Mouse (Mus musculus): ENCODE data around the gene Lce1d. TPM values are rescaled to one million over a fixed set of nuclear protein-coding genes. Genes with fewer than 3 reads are reported as not detected.
"Not testable (repeated sequence)": the region's sequence is repeated elsewhere in the genome, so short reads cannot be mapped to it uniquely, and the experiment has no call there.

Lce1d gene
- total RNA-seq (2021), result not detected
- long read RNA-seq, experiment 1, result 0 reads
- long read RNA-seq, experiment 2, result 0 reads

- DNase-seq, result no peak
- intact Hi-C loops (cut with DNase I), result no loop called here
Observed at GRCm38 (mm10) chr3:92687110-92687509, at the start of gene Lce1d. Lce1d (minus strand) TSS chr3:92687210.

- intact Hi-C loops (cut with DNase I), result no loop called here
- no peak for DNase-seq
Observed at GRCm38 (mm10) chr3:92722631-92723030, 35.6 kb upstream of the Lce1d start.

- intact Hi-C loops (cut with DNase I), result no loop called here
- no peak for DNase-seq
Observed at GRCm38 (mm10) chr3:92720250-92720649, 33.2 kb upstream of the Lce1d start, which contains the start of gene Lce1f. Lce1f (minus strand) TSS chr3:92720350.

GRCm38 (mm10) chr3:92715122-92715521 lies 28.1 kb upstream of the Lce1d start:
- intact Hi-C loops (cut with DNase I), result no loop called here
- DNase-seq, result no peak

GRCm38 (mm10) chr3:92708974-92709373 lies 22.0 kb upstream of the Lce1d start, which contains the start of gene Lce1e:
Lce1e (minus strand) TSS chr3:92709074.
- intact Hi-C loops (cut with DNase I), result no loop called here
- no peak for DNase-seq

GRCm38 (mm10) chr3:92694613-92695012 lies 7.6 kb upstream of the Lce1d start:
- intact Hi-C loops (cut with DNase I), result no loop called here
- DNase-seq, result no peak

- intact Hi-C loops (cut with DNase I), result no loop called here
- no peak for DNase-seq
Observed at GRCm38 (mm10) chr3:92691688-92692087, 4.7 kb upstream of the Lce1d start.

- intact Hi-C loops (cut with DNase I); DNase-seq: not testable (repeated sequence)
Observed at GRCm38 (mm10) chr3:92689154-92689553, 2.1 kb upstream of the Lce1d start.

- intact Hi-C loops (cut with DNase I), result no loop called here
- no peak for DNase-seq
Observed at GRCm38 (mm10) chr3:92678947-92679346, 8.1 kb downstream of the Lce1d start, which contains the start of gene Lce1c. Lce1c (plus strand) TSS chr3:92679247.

GRCm38 (mm10) chr3:92670215-92670614 lies 16.8 kb downstream of the Lce1d start, which contains the start of gene Lce1a2:
Lce1a2 (minus strand) TSS chr3:92670315.
- intact Hi-C loops (cut with DNase I), result no loop called here
- no peak for DNase-seq

- DNase-seq, result no peak
- intact Hi-C loops (cut with DNase I), result no loop called here
Observed at GRCm38 (mm10) chr3:92656826-92657225, 30.2 kb downstream of the Lce1d start, which contains the start of gene Lce1b. Lce1b (minus strand) TSS chr3:92656926.

- intact Hi-C loops (cut with DNase I), result no loop called here
- no peak for DNase-seq
Observed at GRCm38 (mm10) chr3:92648207-92648606, 38.8 kb downstream of the Lce1d start, which contains the start of gene Lce1a1. Lce1a1 (minus strand) TSS chr3:92648307.

- DNase-seq, result no peak
- intact Hi-C loops (cut with DNase I), result no loop called here
Observed at GRCm38 (mm10) chr3:92639854-92640253, 47.2 kb downstream of the Lce1d start.

- intact Hi-C loops (cut with DNase I), result no loop called here
- no peak for DNase-seq
Observed at GRCm38 (mm10) chr3:92638653-92638991, 48.4 kb downstream of the Lce1d start.

GRCm38 (mm10) chr3:92637745-92638652 lies 49.0 kb downstream of the Lce1d start:
- DNase-seq, result no peak

More at GRCm38 (mm10) chr3:92637745-92638652, 49.0 kb downstream of the Lce1d start:
- intact Hi-C loops (cut with DNase I), result no loop called here

Other genes starting within 250 kb of the Lce1d start
- gene Sprr1b, start 248.4 kb downstream of the Lce1d start, total RNA-seq (2021), result not detected
- gene Sprr3, start 228.5 kb downstream of the Lce1d start, total RNA-seq (2021), result not detected
- not detected for gene Sprr1a, start 201.3 kb downstream of the Lce1d start, total RNA-seq (2021)
- gene Sprr4, start 186.7 kb downstream of the Lce1d start, total RNA-seq (2021), result not detected
- gene 2310046K23Rik, start 152.7 kb downstream of the Lce1d start, total RNA-seq (2021), result not detected
- not detected for gene Ivl, start 113.5 kb downstream of the Lce1d start, total RNA-seq (2021)
- gene Smcp, start 98.2 kb downstream of the Lce1d start, total RNA-seq (2021), result not detected
- not detected for gene 2210017I01Rik, start 79.7 kb downstream of the Lce1d start, total RNA-seq (2021)
- gene Lce6a, start 65.5 kb downstream of the Lce1d start, total RNA-seq (2021), result not detected
- not detected for gene Lce1a1, start 38.9 kb downstream of the Lce1d start, total RNA-seq (2021)
- gene Lce1b, start 30.3 kb downstream of the Lce1d start, total RNA-seq (2021), result not detected
- not detected for gene Lce1a2, start 16.9 kb downstream of the Lce1d start, total RNA-seq (2021)
- not detected for gene Lce1c, start 8.0 kb downstream of the Lce1d start, total RNA-seq (2021)
- gene Lce1e, start 21.9 kb upstream of the Lce1d start, total RNA-seq (2021), result not detected
- not detected for gene Lce1f, start 33.1 kb upstream of the Lce1d start, total RNA-seq (2021)
- not detected for gene Gm38119, start 51.9 kb upstream of the Lce1d start, total RNA-seq (2021)
- not detected for gene Lce1g, start 65.1 kb upstream of the Lce1d start, total RNA-seq (2021)
- gene Lce1h, start 77.9 kb upstream of the Lce1d start, total RNA-seq (2021), result not detected
- gene Lce1i, start 91.7 kb upstream of the Lce1d start, total RNA-seq (2021), result not detected
- gene Lce1j, start 103.3 kb upstream of the Lce1d start, total RNA-seq (2021), result not detected
- gene Lce1k, start 120.7 kb upstream of the Lce1d start, total RNA-seq (2021), result not detected
- gene Kprp, start 140.0 kb upstream of the Lce1d start, total RNA-seq (2021), result not detected
- gene Lce1l, start 164.1 kb upstream of the Lce1d start, total RNA-seq (2021), result not detected
- not detected for gene 2310050C09Rik, start 183.0 kb upstream of the Lce1d start, total RNA-seq (2021)
- gene Lce3a, start 239.0 kb upstream of the Lce1d start, total RNA-seq (2021), result not detected
- gene Lce3b, start 245.8 kb upstream of the Lce1d start, total RNA-seq (2021), result not detected